Mouse (Mus musculus): ENCODE measurements around the gene Oaz3.
A peak's percentile ranks its signal among the peaks of the same experiment; 100 is the strongest.

Gene Oaz3

GRCm38 (mm10) chr3:94443597-94443964, at the start of gene Oaz3:
Gene Oaz3, minus strand, starts transcription at chr3:94443915.
- DNase-seq (ENCODE audit: inconsistent age in 2 of 2, low spot score in 1 of 2): no peak

GRCm38 (mm10) chr3:94487581-94487980, 43.9 kb upstream of the Oaz3 start:
- no peak for DNase-seq (ENCODE audit: inconsistent age in 2 of 2, low spot score in 1 of 2)

GRCm38 (mm10) chr3:94485922-94486321, 42.2 kb upstream of the Oaz3 start:
- DNase-seq (ENCODE audit: inconsistent age in 2 of 2, low spot score in 1 of 2): no peak

GRCm38 (mm10) chr3:94483790-94484439, 40.2 kb upstream of the Oaz3 start:
- DNase-seq (ENCODE audit: inconsistent age in 2 of 2, low spot score in 1 of 2): peak; percentile 56 to 71

GRCm38 (mm10) chr3:94482764-94483385, 39.2 kb upstream of the Oaz3 start:
- peak; percentile 36 to 82 for DNase-seq (ENCODE audit: inconsistent age in 2 of 2, low spot score in 1 of 2)

- no peak for DNase-seq (ENCODE audit: inconsistent age in 2 of 2, low spot score in 1 of 2)
These were observed 37.7 kb upstream of the Oaz3 start for GRCm38 (mm10) chr3:94481429-94481828.

- no peak for DNase-seq (ENCODE audit: inconsistent age in 2 of 2, low spot score in 1 of 2)
These were observed 36.7 kb upstream of the Oaz3 start, which contains the start of gene Riiad1 for GRCm38 (mm10) chr3:94480291-94480884. Gene Riiad1, minus strand, starts transcription at chr3:94480341.

GRCm38 (mm10) chr3:94479564-94479963, 35.8 kb upstream of the Oaz3 start:
- no peak for DNase-seq (ENCODE audit: inconsistent age in 2 of 2, low spot score in 1 of 2)

GRCm38 (mm10) chr3:94478591-94479169, 35.0 kb upstream of the Oaz3 start:
- no peak for DNase-seq (ENCODE audit: inconsistent age in 2 of 2, low spot score in 1 of 2)

GRCm38 (mm10) chr3:94477981-94478422, 34.3 kb upstream of the Oaz3 start, which contains the start of gene Celf3:
Gene Celf3, plus strand, starts transcription at chr3:94478295.
- DNase-seq (ENCODE audit: inconsistent age in 2 of 2, low spot score in 1 of 2): peak; percentile 23 to 54

- no peak for DNase-seq (ENCODE audit: inconsistent age in 2 of 2, low spot score in 1 of 2)
These were observed 33.7 kb upstream of the Oaz3 start for GRCm38 (mm10) chr3:94477444-94477843.

GRCm38 (mm10) chr3:94476301-94477035, 32.8 kb upstream of the Oaz3 start:
- peak in 1 of 2 experiments; percentile 47 for DNase-seq (ENCODE audit: inconsistent age in 2 of 2, low spot score in 1 of 2)

- DNase-seq (ENCODE audit: inconsistent age in 2 of 2, low spot score in 1 of 2): no peak
These were observed 30.0 kb upstream of the Oaz3 start for GRCm38 (mm10) chr3:94473567-94474232.

GRCm38 (mm10) chr3:94473115-94473505, 29.4 kb upstream of the Oaz3 start:
- DNase-seq (ENCODE audit: inconsistent age in 2 of 2, low spot score in 1 of 2): no peak

- peak; percentile 23 to 58 for DNase-seq (ENCODE audit: inconsistent age in 2 of 2, low spot score in 1 of 2)
These were observed 28.9 kb upstream of the Oaz3 start for GRCm38 (mm10) chr3:94472447-94473114.

- DNase-seq (ENCODE audit: inconsistent age in 2 of 2, low spot score in 1 of 2): no peak
These were observed 25.2 kb upstream of the Oaz3 start for GRCm38 (mm10) chr3:94468931-94469330.

GRCm38 (mm10) chr3:94465632-94466430, 22.1 kb upstream of the Oaz3 start:
- DNase-seq (ENCODE audit: inconsistent age in 2 of 2, low spot score in 1 of 2): no peak

GRCm38 (mm10) chr3:94463926-94464578, 20.3 kb upstream of the Oaz3 start:
- peak in 1 of 2 experiments; percentile 47 for DNase-seq (ENCODE audit: inconsistent age in 2 of 2, low spot score in 1 of 2)

- no peak for DNase-seq (ENCODE audit: inconsistent age in 2 of 2, low spot score in 1 of 2)
These were observed 16.1 kb upstream of the Oaz3 start for GRCm38 (mm10) chr3:94459834-94460233.
